Mouse (Mus musculus): ENCODE results near the gene Ica1. TPM values are rescaled to one million over a fixed set of nuclear protein-coding genes. Genes with fewer than 3 reads are reported as not detected.

The Ica1 gene
- polyA plus RNA-seq, 1 experiment from 2014 or later: 35.4 TPM

DNA sequence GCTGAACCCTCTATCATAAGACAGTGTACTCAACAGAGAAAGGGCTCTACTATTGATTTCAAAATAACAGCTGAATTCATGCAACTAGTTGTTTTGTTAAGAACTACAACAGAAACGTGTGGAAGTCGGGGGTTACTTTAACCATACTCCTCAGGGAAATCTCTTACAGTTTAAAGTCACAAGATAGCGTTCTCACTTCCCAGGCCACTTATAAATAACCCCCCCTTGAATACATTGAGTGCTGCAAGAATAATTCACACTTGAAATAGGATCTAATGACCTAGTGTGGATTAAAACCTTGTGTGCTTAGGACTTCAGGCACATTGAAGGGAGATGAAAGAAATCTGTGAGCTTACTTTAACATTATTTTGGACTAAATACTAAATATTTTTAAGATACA, 87.8 kb downstream of the Ica1 start:
- Histone ChIP-seq H3K27me3 (ENCODE audit: insufficient read depth, low read length) (no peaks in the 10 kb centered on the region), H3K4me2 (no peak overlapping the region), H3K4me3 (ENCODE audit: low read depth, low read length) (no peak overlapping the region), H3K9me3 (ENCODE audit: low read depth, low read length) (no peaks in the 10 kb centered on the region), H3K27ac (ENCODE audit: low read depth) (no peak overlapping the region), H3K4me1 (ENCODE audit: insufficient read depth) (peaks cover 3% of the 10 kb centered on the region; the same call in 1 of the 2 replicates), H3K9ac (no peak overlapping the region), H3K36me3 (ENCODE audit: insufficient read depth) (no peaks in the 10 kb centered on the region)
- TF ChIP-seq CTCF (IDR thresholded peaks at IDR 0.05; ENCODE audit: low read depth): no peak
- 34% methylated on average over 3 of the region's 3 CpGs for WGBS
- ATAC-seq (ENCODE audit: insufficient read depth): no peak
- DNase-seq: no peak

DNA sequence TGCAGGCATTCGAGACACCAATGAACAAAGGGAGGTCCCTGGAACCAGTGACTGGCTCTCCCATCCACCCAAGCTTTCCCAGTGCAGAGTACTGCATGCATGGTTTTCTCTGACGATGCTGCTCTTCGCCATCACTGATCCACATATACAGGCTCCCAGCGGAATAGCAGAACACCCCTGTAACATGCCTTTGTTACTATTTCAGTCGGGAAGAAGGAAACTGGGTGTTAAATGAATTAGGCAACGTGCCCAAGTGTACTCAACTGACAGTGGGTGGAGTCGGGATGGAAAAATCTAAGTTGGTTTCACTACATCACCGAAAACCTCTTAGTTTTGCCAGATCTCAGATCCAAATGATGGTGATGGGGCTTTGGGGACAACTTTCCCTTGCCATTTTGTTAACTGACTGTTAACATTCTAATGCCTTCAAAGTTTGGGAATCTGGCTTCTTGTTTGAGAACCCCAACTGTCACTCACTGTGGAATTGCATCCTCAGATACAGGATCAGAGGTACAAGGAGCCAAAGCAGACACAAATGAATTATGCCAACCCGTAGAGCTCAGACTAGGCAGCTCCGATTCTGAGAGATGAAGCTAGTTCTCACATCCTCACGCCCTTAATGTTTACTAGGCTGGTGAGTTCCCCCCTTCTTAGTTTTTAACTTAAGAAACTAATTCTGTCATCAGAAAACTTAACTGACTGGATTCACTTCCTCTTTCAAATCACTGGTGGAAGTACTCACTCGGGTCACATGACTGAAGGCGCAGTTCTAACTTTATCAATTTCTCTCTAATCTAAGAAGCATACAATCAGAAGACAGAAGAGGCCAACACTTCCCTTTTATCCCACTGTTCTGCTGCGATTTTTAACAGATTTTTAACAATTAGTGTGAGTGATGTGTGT, 91.4 kb downstream of the Ica1 start:
- Histone ChIP-seq H3K4me1 (ENCODE audit: insufficient read depth) (no peaks in the 10 kb centered on the region), H3K4me3 (ENCODE audit: low read depth, low read length) (no peak overlapping the region), H3K27ac (ENCODE audit: low read depth) (no peak overlapping the region), H3K9me3 (ENCODE audit: low read depth, low read length) (no peaks in the 10 kb centered on the region), H3K27me3 (ENCODE audit: insufficient read depth, low read length) (no peaks in the 10 kb centered on the region), H3K4me2 (no peak overlapping the region), H3K9ac (no peak overlapping the region), H3K36me3 (ENCODE audit: insufficient read depth) (no peaks in the 10 kb centered on the region)
- DNase-seq: peak; percentile 48
- ATAC-seq (ENCODE audit: insufficient read depth): no peak
- 75% methylated on average over 14 of the region's 14 CpGs for WGBS
- TF ChIP-seq CTCF (IDR thresholded peaks at IDR 0.05; ENCODE audit: low read depth): no peak

DNA sequence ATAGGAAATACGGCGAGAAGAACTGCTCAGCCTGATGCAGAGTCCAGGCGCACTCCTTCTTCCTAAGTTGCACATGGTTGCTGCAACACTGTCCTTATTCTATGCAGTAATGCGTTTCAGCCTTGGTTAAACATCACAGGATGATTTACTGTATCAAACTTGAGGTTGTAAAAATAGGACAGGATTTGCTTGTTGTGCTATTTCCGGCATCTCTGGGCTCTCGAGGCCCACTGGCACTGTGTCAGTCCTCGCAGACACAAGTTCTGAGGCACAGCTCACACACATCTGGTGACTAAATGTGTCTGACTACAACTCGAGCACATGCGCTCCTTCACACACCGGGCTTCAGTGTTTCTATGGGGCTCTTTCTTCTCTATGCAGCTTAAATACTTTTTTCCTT, 94.9 kb downstream of the Ica1 start:
- no peaks in the 10 kb centered on the region for H3K27me3 ChIP-seq (ENCODE audit: insufficient read depth, low read length)

DNA sequence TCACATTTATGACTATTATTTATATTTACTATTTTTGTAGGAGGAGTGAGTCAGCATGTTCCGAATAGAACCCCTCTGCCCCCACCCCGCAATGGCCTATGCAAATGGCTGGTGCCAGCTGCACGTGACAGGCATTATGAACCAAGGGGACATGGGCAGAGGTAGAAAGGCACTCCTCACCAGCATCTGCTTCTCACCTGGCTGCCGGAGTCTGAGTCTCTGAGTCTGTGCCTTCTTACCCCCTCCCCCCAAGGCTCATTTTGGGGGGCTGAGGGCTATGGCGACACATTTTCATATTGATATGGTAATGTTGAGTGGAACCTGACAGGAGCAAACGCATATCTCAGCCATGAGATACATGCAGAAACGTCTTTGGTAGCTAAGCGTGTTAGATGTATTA, 97.4 kb downstream of the Ica1 start:
- Histone ChIP-seq H3K27me3 (ENCODE audit: insufficient read depth, low read length) (no peaks in the 10 kb centered on the region), H3K4me3 (ENCODE audit: low read depth, low read length) (no peak overlapping the region), H3K4me1 (ENCODE audit: insufficient read depth) (no peaks in the 10 kb centered on the region), H3K9ac (no peak overlapping the region), H3K27ac (ENCODE audit: low read depth) (no peak overlapping the region), H3K4me2 (no peak overlapping the region), H3K9me3 (ENCODE audit: low read depth, low read length) (no peaks in the 10 kb centered on the region), H3K36me3 (ENCODE audit: insufficient read depth) (no peaks in the 10 kb centered on the region)
- no peak for TF ChIP-seq CTCF (IDR thresholded peaks at IDR 0.05; ENCODE audit: low read depth)
- no peak for ATAC-seq (ENCODE audit: insufficient read depth)
- WGBS: 78% methylated on average over 8 of the region's 8 CpGs
- no peak for DNase-seq

More for the DNA sequence above, 94.9 kb downstream of the Ica1 start:
- 84% methylated on average over 10 of the region's 10 CpGs for WGBS
- no peak overlapping the region for H3K4me2 ChIP-seq
- no peaks in the 10 kb centered on the region for H3K36me3 ChIP-seq (ENCODE audit: insufficient read depth)
- H3K4me1 ChIP-seq (ENCODE audit: insufficient read depth): no peaks in the 10 kb centered on the region
- TF ChIP-seq CTCF (IDR thresholded peaks at IDR 0.05; ENCODE audit: low read depth): no peak
- H3K27ac ChIP-seq (ENCODE audit: low read depth): no peak overlapping the region
- H3K9me3 ChIP-seq (ENCODE audit: low read depth, low read length): no peaks in the 10 kb centered on the region
- H3K9ac ChIP-seq: no peak overlapping the region
- no peak for ATAC-seq (ENCODE audit: insufficient read depth)
- H3K4me3 ChIP-seq (ENCODE audit: low read depth, low read length): no peak overlapping the region
- no peak for DNase-seq

DNA sequence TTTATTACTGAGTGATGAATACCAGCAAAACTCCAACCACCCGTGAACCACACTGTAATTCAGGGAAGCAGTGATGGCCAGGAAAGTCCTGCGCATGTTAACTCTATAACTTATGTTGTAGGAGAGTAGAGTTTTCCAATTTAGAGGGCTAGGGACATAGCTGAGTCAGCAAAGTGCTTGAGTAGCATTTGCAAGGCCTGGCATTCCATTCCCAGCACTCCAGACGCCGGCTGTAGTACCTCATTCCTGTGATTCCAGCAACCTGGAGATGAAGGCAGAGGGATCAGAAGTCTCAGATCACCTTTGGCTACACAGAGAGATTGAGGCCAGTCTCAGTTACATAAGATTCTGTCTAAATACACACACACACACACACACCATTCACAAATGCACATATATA, 105.3 kb downstream of the Ica1 start:
- Histone ChIP-seq H3K4me3 (ENCODE audit: low read depth, low read length) (no peak overlapping the region), H3K9me3 (ENCODE audit: low read depth, low read length) (no peaks in the 10 kb centered on the region), H3K27ac (ENCODE audit: low read depth) (no peak overlapping the region), H3K36me3 (ENCODE audit: insufficient read depth) (no peaks in the 10 kb centered on the region), H3K4me1 (ENCODE audit: insufficient read depth) (no peaks in the 10 kb centered on the region), H3K9ac (no peak overlapping the region), H3K4me2 (no peak overlapping the region), H3K27me3 (ENCODE audit: insufficient read depth, low read length) (no peaks in the 10 kb centered on the region)
- DNase-seq: no peak
- WGBS: 78% methylated on average over 4 of the region's 4 CpGs
- ATAC-seq (ENCODE audit: insufficient read depth): no peak
- TF ChIP-seq CTCF (IDR thresholded peaks at IDR 0.05; ENCODE audit: low read depth): no peak

DNA sequence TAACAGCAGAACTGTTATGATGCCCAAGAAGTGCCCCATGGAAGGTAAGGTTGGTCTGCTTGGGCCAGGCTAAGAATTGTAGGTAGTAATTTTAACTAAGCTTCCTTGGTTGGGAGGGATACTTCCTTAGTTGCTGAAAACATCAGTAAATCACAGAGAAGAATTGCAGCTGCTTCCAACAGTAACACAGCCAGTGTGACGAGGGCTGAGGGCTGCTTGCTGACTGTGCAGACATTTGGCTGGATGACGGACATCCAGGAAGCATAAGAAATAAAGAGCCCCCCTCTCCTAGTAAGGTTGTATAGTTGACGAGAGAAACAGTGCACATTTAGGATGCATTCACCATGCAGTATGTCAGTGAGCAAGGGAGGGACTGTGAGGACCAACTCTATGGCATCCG, 108.9 kb downstream of the Ica1 start:
- H3K4me2 ChIP-seq: no peak overlapping the region
- no peak for TF ChIP-seq CTCF (IDR thresholded peaks at IDR 0.05; ENCODE audit: low read depth)
- no peaks in the 10 kb centered on the region for H3K36me3 ChIP-seq (ENCODE audit: insufficient read depth)
- no peak for DNase-seq
- H3K9me3 ChIP-seq (ENCODE audit: low read depth, low read length): no peaks in the 10 kb centered on the region
- H3K27ac ChIP-seq (ENCODE audit: low read depth): no peak overlapping the region
- H3K4me3 ChIP-seq (ENCODE audit: low read depth, low read length): no peak overlapping the region
- no peak for ATAC-seq (ENCODE audit: insufficient read depth)
- no peaks in the 10 kb centered on the region for H3K27me3 ChIP-seq (ENCODE audit: insufficient read depth, low read length)
- H3K4me1 ChIP-seq (ENCODE audit: insufficient read depth): no peaks in the 10 kb centered on the region
- no peak overlapping the region for H3K9ac ChIP-seq
- 75% methylated on average over 4 of the region's 4 CpGs for WGBS

DNA sequence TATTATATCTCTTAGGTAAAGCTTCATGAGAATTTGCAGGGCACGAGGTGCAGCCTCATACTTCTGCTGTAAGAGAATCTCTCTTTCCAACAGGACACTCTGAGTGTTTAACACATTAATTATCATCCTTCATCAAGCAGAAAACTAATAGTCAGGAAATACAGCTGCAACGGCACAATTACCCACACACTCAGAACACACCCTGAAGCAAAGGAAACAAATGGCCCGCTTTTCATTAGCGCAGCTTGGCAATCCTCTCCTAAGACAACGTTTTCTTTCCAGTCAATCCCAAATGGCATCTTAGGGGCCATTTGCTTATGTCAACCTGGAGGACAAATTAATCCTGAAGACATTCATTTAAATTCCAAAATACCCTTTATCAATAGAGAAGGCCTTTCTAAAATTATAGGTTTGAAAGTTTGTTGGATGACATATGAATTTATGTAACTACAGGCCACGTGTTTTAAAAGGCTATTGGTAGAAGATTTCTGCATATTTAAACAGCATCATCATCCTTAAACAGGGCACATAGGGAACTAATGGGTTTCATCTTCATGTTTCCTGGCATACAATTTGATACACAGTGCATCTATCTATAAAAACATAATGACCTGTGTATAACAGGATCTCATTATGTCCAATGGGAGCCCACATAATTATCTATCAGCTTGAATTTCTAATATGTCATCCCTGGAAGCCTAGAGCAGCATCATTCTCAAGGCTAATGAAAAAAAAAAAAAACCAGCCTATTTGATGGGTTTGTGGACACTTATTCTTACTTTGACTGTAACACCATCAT, 110.1 kb downstream of the Ica1 start:
- no peak for DNase-seq
- Histone ChIP-seq H3K4me1 (ENCODE audit: insufficient read depth) (no peaks in the 10 kb centered on the region), H3K4me3 (ENCODE audit: low read depth, low read length) (no peak overlapping the region), H3K9ac (no peak overlapping the region), H3K9me3 (ENCODE audit: low read depth, low read length) (no peaks in the 10 kb centered on the region), H3K27ac (ENCODE audit: low read depth) (no peak overlapping the region), H3K27me3 (ENCODE audit: insufficient read depth, low read length) (no peaks in the 10 kb centered on the region), H3K4me2 (no peak overlapping the region), H3K36me3 (ENCODE audit: insufficient read depth) (no peaks in the 10 kb centered on the region)
- 61% methylated on average over 6 of the region's 6 CpGs for WGBS
- TF ChIP-seq CTCF (IDR thresholded peaks at IDR 0.05; ENCODE audit: low read depth): no peak
- ATAC-seq (ENCODE audit: insufficient read depth): no peak
